Mouse (Mus musculus) heart, postnatal 0 days (tissue): ENCODE results near the gene Nr1i2. TPM values are rescaled to one million over a fixed set of nuclear protein-coding genes. Genes with fewer than 3 reads are reported as not detected.

Experiments
- ATAC-seq: fragments of 200-750 bp; cut with Nextera tagmentation; 2 replicates; pipeline ENCODE4 v1.8.0; 2017; ENCODE audit warnings: low read depth, moderate number of reproducible peaks, moderate library complexity; ENCODE audit not compliant: insufficient read depth
- DNase-seq: peaks from one replicate; pipeline ENCODE4 v3.0.0-alpha.2; 2016; ENCODE audit warnings: low spot score
- H3K27ac ChIP-seq: fragments of 300-500 bp; sonication (generic); 2 replicates; pipeline ENCODE4 v1.5.1; 2014; ENCODE audit warnings: low read depth, mild to moderate bottlenecking
- H3K27me3 ChIP-seq: fragments of 300-500 bp; sonication (generic); 2 replicates; pipeline ENCODE4 v1.6.1; 2014; ENCODE audit warnings: low read length, mixed read lengths; ENCODE audit not compliant: control insufficient read depth, insufficient read depth
- H3K36me3 ChIP-seq: fragments of 300-500 bp; sonication (generic); replicated peaks from 2 replicates; pipeline ENCODE4 v1.6.1; 2014; ENCODE audit warnings: low read length, mixed read lengths; ENCODE audit not compliant: control insufficient read depth, insufficient read depth
- H3K4me1 ChIP-seq: fragments of 300-500 bp; sonication (generic); 2 replicates; pipeline ENCODE4 v1.6.1; 2014; ENCODE audit warnings: antibody characterized with exemption; ENCODE audit not compliant: control insufficient read depth, insufficient read depth
- H3K4me2 ChIP-seq: fragments of 300-500 bp; sonication (generic); 2 replicates; pipeline ENCODE4 v1.6.1; 2014; ENCODE audit warnings: low read depth, mild to moderate bottlenecking, low read length, moderate library complexity
- H3K4me3 ChIP-seq: fragments of 300-500 bp; sonication (generic); 2 replicates; pipeline ENCODE4 v1.5.1; 2014; ENCODE audit warnings: low read depth, low read length
- H3K9ac ChIP-seq: fragments of 300-500 bp; sonication (generic); replicated peaks from 2 replicates; pipeline ENCODE4 v1.6.1; 2014; ENCODE audit warnings: low read depth, low read length, mixed read lengths
- H3K9me3 ChIP-seq: fragments of 300-500 bp; sonication (generic); replicated peaks from 2 replicates; pipeline ENCODE4 v1.6.1; 2016; ENCODE audit warnings: low read length; ENCODE audit not compliant: control insufficient read depth
- CTCF ChIP-seq: IDR thresholded peaks from 2 replicates; pipeline ENCODE4 v1.5.1; 2016; ENCODE audit warnings: antibody characterized with exemption, control low read depth, low read depth
- EP300 ChIP-seq: IDR thresholded peaks from 2 replicates; pipeline ENCODE4 v1.6.1; 2016; ENCODE audit warnings: antibody characterized with exemption, low read depth
- WGBS: fragments of 180-500 bp; shearing (Covaris S2); extraction: QIAGEN DNeasy Blood & Tissue Kit; methylation state at CpG from one replicate; pipeline ENCODE4 v1.1.7; 2014; 5-methylcytosine and 5-hydroxymethylcytosine counted together
- polyA plus RNA-seq: library from polyadenylated mRNA; unstranded; fragments of >200 nt; fragmentation: Nextera tagmentation; extraction: Ambion mirVana; gene quantifications from 2 replicates; pipeline ENCODE4 v1.2.1, GENCODE M21; 2015
- total RNA-seq: library from RNA; depleted of rRNA; stranded (reverse); fragments of >200 nt; gene quantifications from 2 replicates; pipeline ENCODE4 v1.2.3, GENCODE M21; 2014; ENCODE audit warnings: low replicate concordance

Gene Nr1i2
- total and polyA plus RNA-seq, 2 experiments from 2014 or later: not detected

GRCm38 (mm10) chr16:38250467-38250866 lies 44.2 kb downstream of the Nr1i2 start:
- no peak for DNase-seq
- Histone ChIP-seq H3K4me2 (no peak overlapping the region), H3K9me3 (no peaks in the 10 kb centered on the region)

GRCm38 (mm10) chr16:38248331-38248961 lies 46.2 kb downstream of the Nr1i2 start:
- Histone ChIP-seq H3K27ac (no peak overlapping the region), H3K36me3 (no peaks in the 10 kb centered on the region), H3K4me3 (no peak overlapping the region), H3K4me1 (no peaks in the 10 kb centered on the region), H3K9ac (no peak overlapping the region), H3K9me3 (no peaks in the 10 kb centered on the region), H3K27me3 (no peaks in the 10 kb centered on the region), H3K4me2 (peak overlapping the region; percentile 12; the same call in 1 of the 2 replicates)
- TF ChIP-seq EP300 (no peak), CTCF (no peak)
- ATAC-seq (peak; percentile 41; the same call in 1 of the 2 replicates), DNase-seq (peak; percentile 36)
- WGBS: 46% methylated on average over 13 of the region's 13 CpGs

More at GRCm38 (mm10) chr16:38250467-38250866, 44.2 kb downstream of the Nr1i2 start:
- TF ChIP-seq EP300 (no peak), CTCF (no peak)
- Histone ChIP-seq H3K36me3 (no peaks in the 10 kb centered on the region), H3K4me3 (no peak overlapping the region), H3K27me3 (no peaks in the 10 kb centered on the region), H3K4me1 (no peaks in the 10 kb centered on the region), H3K9ac (no peak overlapping the region), H3K27ac (no peak overlapping the region)
- 80% methylated on average over 6 of the region's 6 CpGs for WGBS
- ATAC-seq: no peak

- no peaks in the 10 kb centered on the region for H3K9me3 ChIP-seq
- H3K9ac ChIP-seq: no peak overlapping the region
- H3K36me3 ChIP-seq: peaks cover 15% of the 10 kb centered on the region
- no peak overlapping the region for H3K4me3 ChIP-seq
- DNase-seq: no peak
- 85% methylated on average over 5 of the region's 5 CpGs for WGBS
- H3K27ac ChIP-seq: no peak overlapping the region
- no peak for ATAC-seq
- TF ChIP-seq EP300: no peak
- TF ChIP-seq CTCF: no peak
- H3K4me2 ChIP-seq: no peak overlapping the region
- H3K4me1 ChIP-seq: no peaks in the 10 kb centered on the region
- H3K27me3 ChIP-seq: no peaks in the 10 kb centered on the region
Measured at GRCm38 (mm10) chr16:38245849-38246585, 48.6 kb downstream of the Nr1i2 start.

- Histone ChIP-seq H3K4me1 (no peaks in the 10 kb centered on the region), H3K36me3 (peaks cover 21% of the 10 kb centered on the region), H3K9ac (no peak overlapping the region), H3K27ac (no peak overlapping the region), H3K27me3 (no peaks in the 10 kb centered on the region), H3K4me2 (no peak overlapping the region), H3K4me3 (no peak overlapping the region), H3K9me3 (no peaks in the 10 kb centered on the region)
- no peak for ATAC-seq
- no peak for TF ChIP-seq CTCF
- no peak for TF ChIP-seq EP300
- no peak for DNase-seq
- WGBS: 76% methylated on average over 2 of the region's 2 CpGs
Measured at GRCm38 (mm10) chr16:38245379-38245778, 49.2 kb downstream of the Nr1i2 start.

- Histone ChIP-seq H3K4me2 (no peak overlapping the region), H3K36me3 (peaks cover 26% of the 10 kb centered on the region), H3K4me1 (0 out of 2 replicates have a peak, but pooled peaks cover 5% of the 10 kb centered on the region), H3K9ac (no peak overlapping the region), H3K9me3 (no peaks in the 10 kb centered on the region), H3K27ac (no peak overlapping the region), H3K4me3 (no peak overlapping the region), H3K27me3 (no peaks in the 10 kb centered on the region)
- TF ChIP-seq EP300: no peak
- no peak for TF ChIP-seq CTCF
- ATAC-seq (no peak), DNase-seq (no peak)
- WGBS: 88% methylated on average over 6 of the region's 6 CpGs
Measured at GRCm38 (mm10) chr16:38244111-38244510, 50.5 kb downstream of the Nr1i2 start.
